Mouse (Mus musculus) stomach, postnatal 0 days (tissue): ENCODE measurements around the gene Scube3. TPM values are rescaled to one million over a fixed set of nuclear protein-coding genes. Genes with fewer than 3 reads are reported as not detected.

ENCODE experiments used
- ATAC-seq: fragments of 200-750 bp; cut with Nextera tagmentation; 2 replicates; pipeline ENCODE4 v1.8.0; 2017; ENCODE audit not compliant: low FRiP score, low TSS enrichment
- DNase-seq: peaks from one replicate; pipeline ENCODE4 v3.0.0-alpha.2; 2016; ENCODE audit warnings: low spot score
- H3K27ac ChIP-seq: fragments of 300-500 bp; sonication (generic); replicated peaks from 2 replicates; pipeline ENCODE4 v1.5.1; 2014; ENCODE audit warnings: mild to moderate bottlenecking, control low read depth
- H3K27me3 ChIP-seq: fragments of 300-500 bp; sonication (generic); 2 replicates; pipeline ENCODE4 v1.6.1; 2014; ENCODE audit warnings: low read length; ENCODE audit not compliant: control insufficient read depth, insufficient read depth
- H3K36me3 ChIP-seq: fragments of 300-500 bp; sonication (generic); 2 replicates; pipeline ENCODE4 v1.6.1; 2014; ENCODE audit warnings: low read length, mixed read lengths; ENCODE audit not compliant: control insufficient read depth, insufficient read depth
- H3K4me1 ChIP-seq: fragments of 300-500 bp; sonication (generic); replicated peaks from 2 replicates; pipeline ENCODE4 v1.6.1; 2014; ENCODE audit warnings: antibody characterized with exemption; ENCODE audit not compliant: control insufficient read depth, insufficient read depth
- H3K4me2 ChIP-seq: fragments of 300-500 bp; sonication (generic); replicated peaks from 2 replicates; pipeline ENCODE4 v1.6.1; 2014; ENCODE audit warnings: low read depth, mild to moderate bottlenecking, control low read depth, moderate library complexity
- H3K4me3 ChIP-seq: fragments of 300-500 bp; sonication (generic); 2 replicates; pipeline ENCODE4 v1.5.1; 2014; ENCODE audit warnings: low read depth, low read length, control low read depth
- H3K9ac ChIP-seq: fragments of 300-500 bp; sonication (generic); 2 replicates; pipeline ENCODE4 v1.6.1; 2014; ENCODE audit warnings: mild to moderate bottlenecking, low read length, control low read depth, mixed read lengths
- H3K9me3 ChIP-seq: fragments of 300-500 bp; sonication (generic); 2 replicates; pipeline ENCODE4 v1.6.1; 2016; ENCODE audit warnings: low read length; ENCODE audit not compliant: control insufficient read depth
- CTCF ChIP-seq: IDR thresholded peaks from 2 replicates; pipeline ENCODE4 v1.5.1; 2016; ENCODE audit warnings: antibody characterized with exemption, low read depth, mild to moderate bottlenecking, moderate library complexity
- EP300 ChIP-seq: optimal IDR thresholded peaks from 2 replicates; pipeline ENCODE3; 2016; ENCODE audit warnings: antibody characterized with exemption
- WGBS: fragments of 180-500 bp; shearing (Covaris S2); extraction: QIAGEN DNeasy Blood & Tissue Kit; methylation state at CpG from one replicate; pipeline ENCODE4 v1.1.7; 2014; 5-methylcytosine and 5-hydroxymethylcytosine counted together
- polyA plus RNA-seq: library from polyadenylated mRNA; unstranded; fragments of >200 nt; fragmentation: Nextera tagmentation; extraction: Ambion mirVana; gene quantifications from 2 replicates; pipeline ENCODE4 v1.2.1, GENCODE M21; 2015

Scube3 gene
- polyA plus RNA-seq, 1 experiment from 2014 or later = 0.64 TPM

GRCm38 (mm10) chr17:28184971-28185638, 43.2 kb downstream of the Scube3 start:
- no peak overlapping the region for H3K27ac ChIP-seq
- peaks cover under 1% of the 10 kb centered on the region; the same call in 1 of the 2 replicates for H3K36me3 ChIP-seq
- H3K4me2 ChIP-seq = no peak overlapping the region
- no peak overlapping the region for H3K9ac ChIP-seq
- TF ChIP-seq EP300 (no peak), CTCF (no peak)
- H3K27me3 ChIP-seq = no peaks in the 10 kb centered on the region
- H3K9me3 ChIP-seq = no peaks in the 10 kb centered on the region
- ATAC-seq = no peak
- DNase-seq = no peak
- H3K4me3 ChIP-seq = no peak overlapping the region
- H3K4me1 ChIP-seq = no peaks in the 10 kb centered on the region
- WGBS = 57% methylated on average over 7 of the region's 7 CpGs

GRCm38 (mm10) chr17:28188313-28188712, 46.4 kb downstream of the Scube3 start:
- H3K4me2 ChIP-seq = no peak overlapping the region

DNA sequence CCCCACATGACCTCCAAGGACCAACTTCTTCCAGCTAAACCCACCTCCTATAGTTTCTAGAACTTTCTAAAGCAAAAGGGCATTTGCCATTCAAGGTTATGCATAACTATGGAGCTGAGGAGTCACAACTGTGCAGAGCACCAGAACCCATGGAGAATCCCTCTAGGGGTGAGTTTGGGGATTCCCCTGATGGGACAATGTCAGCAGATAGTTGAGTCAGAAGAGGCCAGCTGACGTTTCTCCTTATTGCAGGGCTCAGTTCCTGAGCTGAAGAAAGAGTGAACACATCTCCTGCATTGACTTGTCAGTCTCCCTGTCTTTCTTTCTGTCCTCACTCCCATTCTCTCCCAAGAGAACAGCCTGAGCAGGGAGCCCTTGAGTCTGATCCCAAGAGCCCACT, 50.8 kb downstream of the Scube3 start:
- Histone ChIP-seq H3K4me3 (no peak overlapping the region), H3K4me2 (no peak overlapping the region), H3K4me1 (no peaks in the 10 kb centered on the region), H3K27ac (no peak overlapping the region), H3K36me3 (peaks cover 18% of the 10 kb centered on the region), H3K9me3 (no peaks in the 10 kb centered on the region), H3K27me3 (no peaks in the 10 kb centered on the region), H3K9ac (no peak overlapping the region)
- DNase-seq = no peak
- TF ChIP-seq CTCF (no peak), EP300 (no peak)
- no peak for ATAC-seq
- whole genome bisulfite sequencing = 67% methylated on average over 1 of the region's 1 CpGs

More at GRCm38 (mm10) chr17:28188313-28188712, 46.4 kb downstream of the Scube3 start:
- no peaks in the 10 kb centered on the region for H3K4me1 ChIP-seq
- no peaks in the 10 kb centered on the region for H3K9me3 ChIP-seq
- peaks cover 12% of the 10 kb centered on the region; the same call in 1 of the 2 replicates for H3K36me3 ChIP-seq
- no peak overlapping the region for H3K4me3 ChIP-seq
- no peak overlapping the region for H3K27ac ChIP-seq
- DNase-seq = no peak
- no peak for ATAC-seq
- WGBS = 83% methylated on average over 5 of the region's 5 CpGs
- H3K9ac ChIP-seq = no peak overlapping the region
- TF ChIP-seq CTCF = no peak
- no peaks in the 10 kb centered on the region for H3K27me3 ChIP-seq

- H3K27ac ChIP-seq = no peak overlapping the region
- no peaks in the 10 kb centered on the region for H3K27me3 ChIP-seq
- ATAC-seq = no peak
- DNase-seq = no peak
- peaks cover 18% of the 10 kb centered on the region for H3K36me3 ChIP-seq
- 73% methylated on average over 3 of the region's 3 CpGs for WGBS
- H3K9ac ChIP-seq = no peak overlapping the region
- no peaks in the 10 kb centered on the region for H3K9me3 ChIP-seq
- H3K4me1 ChIP-seq = no peaks in the 10 kb centered on the region
- no peak for TF ChIP-seq CTCF
- no peak overlapping the region for H3K4me3 ChIP-seq
- H3K4me2 ChIP-seq = no peak overlapping the region
Measured at GRCm38 (mm10) chr17:28193559-28193958, 51.6 kb downstream of the Scube3 start.

GRCm38 (mm10) chr17:28195033-28195432, 53.1 kb downstream of the Scube3 start:
- ATAC-seq (no peak), DNase-seq (no peak)
- Histone ChIP-seq H3K4me1 (no peaks in the 10 kb centered on the region), H3K36me3 (peaks cover 20% of the 10 kb centered on the region), H3K27me3 (no peaks in the 10 kb centered on the region), H3K27ac (no peak overlapping the region), H3K9ac (no peak overlapping the region), H3K4me2 (no peak overlapping the region), H3K9me3 (no peaks in the 10 kb centered on the region), H3K4me3 (no peak overlapping the region)
- TF ChIP-seq CTCF (no peak), EP300 (no peak)
- 92% methylated on average over 10 of the region's 10 CpGs for WGBS

GRCm38 (mm10) chr17:28197646-28198045, 55.7 kb downstream of the Scube3 start:
- Histone ChIP-seq H3K4me2 (no peak overlapping the region), H3K9ac (no peak overlapping the region), H3K27ac (no peak overlapping the region), H3K4me3 (no peak overlapping the region), H3K9me3 (no peaks in the 10 kb centered on the region), H3K4me1 (no peaks in the 10 kb centered on the region), H3K27me3 (no peaks in the 10 kb centered on the region), H3K36me3 (peaks cover 23% of the 10 kb centered on the region; the same call in 1 of the 2 replicates)
- 69% methylated on average over 17 of the region's 18 CpGs for WGBS
- ATAC-seq (no peak), DNase-seq (no peak)
- TF ChIP-seq CTCF = no peak
- no peak for TF ChIP-seq EP300
